Mouse (Mus musculus) midbrain, embryonic 12.5 days (tissue): ENCODE results near the gene Ppara. TPM values are rescaled to one million over a fixed set of nuclear protein-coding genes. Genes with fewer than 3 reads are reported as not detected.
A peak's percentile ranks its signal among the peaks of the same experiment; 100 is the strongest.

ENCODE experiments used
- ATAC-seq: fragments of 200-750 bp; cut with Nextera tagmentation; 2 replicates; pipeline ENCODE4 v1.8.0; 2017; ENCODE audit warnings: low read depth, moderate TSS enrichment, moderate library complexity; ENCODE audit not compliant: low FRiP score
- H3K27ac ChIP-seq: fragments of 300-500 bp; sonication (generic); replicated peaks from 2 replicates; pipeline ENCODE4 v1.5.1; 2016; ENCODE audit warnings: mild to moderate bottlenecking
- H3K27me3 ChIP-seq: fragments of 300-500 bp; sonication (generic); 2 replicates; pipeline ENCODE4 v1.6.1; 2016; ENCODE audit warnings: mild to moderate bottlenecking
- H3K36me3 ChIP-seq: fragments of 300-500 bp; sonication (generic); 2 replicates; pipeline ENCODE4 v1.6.1; 2016
- H3K4me1 ChIP-seq: fragments of 300-500 bp; sonication (generic); 2 replicates; pipeline ENCODE4 v1.6.1; 2016
- H3K4me2 ChIP-seq: fragments of 300-500 bp; sonication (generic); replicated peaks from 2 replicates; pipeline ENCODE4 v1.6.1; 2016; ENCODE audit warnings: mild to moderate bottlenecking, moderate library complexity
- H3K4me3 ChIP-seq: fragments of 300-500 bp; sonication (generic); 2 replicates; pipeline ENCODE4 v1.5.1; 2016; ENCODE audit warnings: mild to moderate bottlenecking
- H3K9ac ChIP-seq: fragments of 300-500 bp; sonication (generic); replicated peaks from 2 replicates; pipeline ENCODE4 v1.6.1; 2016; ENCODE audit warnings: mild to moderate bottlenecking, moderate library complexity
- H3K9me3 ChIP-seq: fragments of 300-500 bp; sonication (generic); 2 replicates; pipeline ENCODE4 v1.6.1; 2016; ENCODE audit warnings: mild to moderate bottlenecking
- WGBS: fragments of 180-500 bp; shearing (Covaris S2); methylation state at CpG from one replicate; pipeline ENCODE4 v1.1.7; 2016; 5-methylcytosine and 5-hydroxymethylcytosine counted together
- polyA plus RNA-seq: library from polyadenylated mRNA; unstranded; fragments of >200 nt; fragmentation: Nextera tagmentation; extraction: Ambion mirVana; gene quantifications from 2 replicates; pipeline ENCODE4 v1.2.1, GENCODE M21; 2016

Ppara gene
- polyA plus RNA-seq, 1 experiment from 2014 or later = 0.79 TPM

- ATAC-seq = no peak
- Histone ChIP-seq H3K4me2 (no peak overlapping the region), H3K4me1 (no peaks in the 10 kb centered on the region), H3K4me3 (no peak overlapping the region), H3K27ac (no peak overlapping the region), H3K9ac (no peak overlapping the region), H3K36me3 (peaks cover 10% of the 10 kb centered on the region), H3K27me3 (peaks cover 17% of the 10 kb centered on the region), H3K9me3 (no peaks in the 10 kb centered on the region)
- 75% methylated on average over 13 of the region's 13 CpGs for WGBS
These were observed 29.0 kb upstream of the Ppara start for GRCm38 (mm10) chr15:85705566-85706332.

- Histone ChIP-seq H3K4me2 (no peak overlapping the region), H3K4me1 (no peaks in the 10 kb centered on the region), H3K27me3 (peaks cover 25% of the 10 kb centered on the region), H3K9ac (no peak overlapping the region), H3K27ac (no peak overlapping the region), H3K4me3 (no peak overlapping the region), H3K36me3 (peaks cover 10% of the 10 kb centered on the region), H3K9me3 (no peaks in the 10 kb centered on the region)
- WGBS = 92% methylated on average over 8 of the region's 8 CpGs
- ATAC-seq = no peak
These were observed 28.3 kb upstream of the Ppara start for GRCm38 (mm10) chr15:85706527-85706926.

- Histone ChIP-seq H3K4me3 (no peak overlapping the region), H3K9ac (no peak overlapping the region), H3K27me3 (peaks cover 30% of the 10 kb centered on the region), H3K4me1 (no peaks in the 10 kb centered on the region), H3K36me3 (peaks cover 9% of the 10 kb centered on the region), H3K27ac (no peak overlapping the region), H3K4me2 (no peak overlapping the region), H3K9me3 (no peaks in the 10 kb centered on the region)
- WGBS = 94% methylated on average over 11 of the region's 11 CpGs
- no peak for ATAC-seq
These were observed 27.8 kb upstream of the Ppara start for GRCm38 (mm10) chr15:85707017-85707416.

- H3K36me3 ChIP-seq = peaks cover 6% of the 10 kb centered on the region; the same call in 1 of the 2 replicates
- no peak overlapping the region for H3K9ac ChIP-seq
- no peak for ATAC-seq
- H3K9me3 ChIP-seq = no peaks in the 10 kb centered on the region
- H3K27ac ChIP-seq = no peak overlapping the region
- no peak overlapping the region for H3K4me3 ChIP-seq
- no peaks in the 10 kb centered on the region for H3K4me1 ChIP-seq
- 82% methylated on average over 7 of the region's 7 CpGs for WGBS
- no peak overlapping the region for H3K4me2 ChIP-seq
- H3K27me3 ChIP-seq = peaks cover 32% of the 10 kb centered on the region
These were observed 27.2 kb upstream of the Ppara start for GRCm38 (mm10) chr15:85707458-85708030.

GRCm38 (mm10) chr15:85708217-85708616 is 26.6 kb upstream of the Ppara start:
- Histone ChIP-seq H3K36me3 (peaks cover 6% of the 10 kb centered on the region; the same call in 1 of the 2 replicates), H3K27ac (no peak overlapping the region), H3K27me3 (peaks cover 32% of the 10 kb centered on the region), H3K9ac (no peak overlapping the region), H3K4me2 (no peak overlapping the region), H3K4me1 (no peaks in the 10 kb centered on the region), H3K9me3 (no peaks in the 10 kb centered on the region), H3K4me3 (no peak overlapping the region)
- WGBS = 86% methylated on average over 2 of the region's 2 CpGs
- no peak for ATAC-seq

- H3K4me3 ChIP-seq = no peak overlapping the region
- no peak overlapping the region for H3K4me2 ChIP-seq
- H3K27ac ChIP-seq = no peak overlapping the region
- peaks cover 6% of the 10 kb centered on the region; the same call in 1 of the 2 replicates for H3K36me3 ChIP-seq
- ATAC-seq = 0 out of 2 replicates have a peak, but pooled peaks have one; percentile 11
- H3K4me1 ChIP-seq = no peaks in the 10 kb centered on the region
- 89% methylated on average over 4 of the region's 4 CpGs for WGBS
- no peak overlapping the region for H3K9ac ChIP-seq
- H3K27me3 ChIP-seq = peaks cover 32% of the 10 kb centered on the region
- no peaks in the 10 kb centered on the region for H3K9me3 ChIP-seq
These were observed 25.9 kb upstream of the Ppara start for GRCm38 (mm10) chr15:85708843-85709242.

- WGBS = 43% methylated on average over 10 of the region's 10 CpGs
- H3K27ac ChIP-seq = no peak overlapping the region
- H3K9me3 ChIP-seq = no peaks in the 10 kb centered on the region
- peaks cover 32% of the 10 kb centered on the region for H3K27me3 ChIP-seq
- no peak overlapping the region for H3K4me2 ChIP-seq
- H3K36me3 ChIP-seq = peaks cover 6% of the 10 kb centered on the region; the same call in 1 of the 2 replicates
- peak; percentile 45 for ATAC-seq
- H3K9ac ChIP-seq = no peak overlapping the region
- H3K4me3 ChIP-seq = no peak overlapping the region
- no peaks in the 10 kb centered on the region for H3K4me1 ChIP-seq
These were observed 25.4 kb upstream of the Ppara start for GRCm38 (mm10) chr15:85709268-85709973.

- Histone ChIP-seq H3K27me3 (peaks cover 32% of the 10 kb centered on the region), H3K27ac (no peak overlapping the region)
- WGBS = 0% methylated on average over 1 of the region's 8 CpGs
These were observed 24.6 kb upstream of the Ppara start for GRCm38 (mm10) chr15:85710179-85710578.

GRCm38 (mm10) chr15:85710641-85711580 is 23.9 kb upstream of the Ppara start:
- Histone ChIP-seq H3K4me1 (no peaks in the 10 kb centered on the region), H3K36me3 (no peaks in the 10 kb centered on the region), H3K27me3 (peaks cover 32% of the 10 kb centered on the region), H3K27ac (no peak overlapping the region), H3K9me3 (no peaks in the 10 kb centered on the region), H3K4me2 (no peak overlapping the region), H3K9ac (no peak overlapping the region), H3K4me3 (no peak overlapping the region)
- WGBS = 83% methylated on average over 17 of the region's 17 CpGs
- no peak for ATAC-seq

More at GRCm38 (mm10) chr15:85710179-85710578, 24.6 kb upstream of the Ppara start:
- peaks cover 3% of the 10 kb centered on the region; the same call in 1 of the 2 replicates for H3K36me3 ChIP-seq
- no peaks in the 10 kb centered on the region for H3K9me3 ChIP-seq
- H3K4me3 ChIP-seq = no peak overlapping the region
- ATAC-seq = peak; percentile 61
- no peak overlapping the region for H3K4me2 ChIP-seq
- H3K9ac ChIP-seq = no peak overlapping the region
- no peaks in the 10 kb centered on the region for H3K4me1 ChIP-seq

GRCm38 (mm10) chr15:85712565-85713168 is 22.1 kb upstream of the Ppara start:
- no peak overlapping the region for H3K4me3 ChIP-seq
- no peak overlapping the region for H3K9ac ChIP-seq
- no peak overlapping the region for H3K4me2 ChIP-seq
- 44% methylated on average over 5 of the region's 5 CpGs for WGBS
- peaks cover 34% of the 10 kb centered on the region for H3K27me3 ChIP-seq
- no peak overlapping the region for H3K27ac ChIP-seq
- no peaks in the 10 kb centered on the region for H3K36me3 ChIP-seq
- no peaks in the 10 kb centered on the region for H3K4me1 ChIP-seq
- no peaks in the 10 kb centered on the region for H3K9me3 ChIP-seq
- ATAC-seq = no peak

- Histone ChIP-seq H3K9me3 (no peaks in the 10 kb centered on the region), H3K27me3 (peaks cover 34% of the 10 kb centered on the region), H3K9ac (no peak overlapping the region), H3K27ac (no peak overlapping the region), H3K4me2 (no peak overlapping the region), H3K36me3 (no peaks in the 10 kb centered on the region), H3K4me3 (no peak overlapping the region), H3K4me1 (no peaks in the 10 kb centered on the region)
- 92% methylated on average over 9 of the region's 9 CpGs for WGBS
- ATAC-seq = no peak
These were observed 21.4 kb upstream of the Ppara start for GRCm38 (mm10) chr15:85713417-85713816.
